Mouse (Mus musculus) lung, adult 2 months (tissue): ENCODE data around the gene H3f3b.

ENCODE experiments used
- CTCF ChIP-seq: fragments of 200-500 bp; IDR thresholded peaks from 2 replicates; pipeline ENCODE4 v1.5.1; 2011; ENCODE audit warnings: mild to moderate bottlenecking, low read length, control low read depth; ENCODE audit not compliant: insufficient read depth
- POLR2A ChIP-seq: fragments of 200-500 bp; IDR thresholded peaks from 2 replicates; pipeline ENCODE4 v1.6.1; 2011; ENCODE audit warnings: low read depth, mild to moderate bottlenecking, control low read depth, low read length, borderline replicate concordance; ENCODE audit errors: extremely low read depth

GRCm38 (mm10) chr11:116050196-116050595 is 22.4 kb upstream of the H3f3b start:
- no peak for TF ChIP-seq CTCF
- TF ChIP-seq POLR2A, result no peak
